Mouse (Mus musculus) megakaryocyte, embryonic 14.5 days (primary cell): ENCODE results near the gene Tlr8. TPM values are rescaled to one million over a fixed set of nuclear protein-coding genes. Genes with fewer than 3 reads are reported as not detected.

Experiments
- H3K27me3 ChIP-seq: replicated peaks from 2 replicates; pipeline ENCODE3; 2012; ENCODE audit warnings: inconsistent platforms
- H3K36me3 ChIP-seq: replicated peaks from 2 replicates; pipeline ENCODE3; 2012; ENCODE audit warnings: low read length, inconsistent platforms, mixed read lengths
- H3K4me1 ChIP-seq: 2 replicates; pipeline ENCODE4 v1.6.1; 2012; ENCODE audit warnings: inconsistent platforms
- H3K4me3 ChIP-seq: replicated peaks from 2 replicates; pipeline ENCODE3; 2012; ENCODE audit warnings: moderate library complexity, mild to moderate bottlenecking, inconsistent platforms
- H3K9me3 ChIP-seq: 2 replicates; pipeline ENCODE4 v1.6.1; 2012; ENCODE audit warnings: inconsistent platforms
- FLI1 ChIP-seq: IDR thresholded peaks from 2 replicates; pipeline ENCODE4 v1.6.1; 2012; ENCODE audit warnings: low read length, inconsistent platforms, mixed read lengths
- GATA1 ChIP-seq: IDR thresholded peaks from 3 replicates; pipeline ENCODE4 v1.6.1; 2012; ENCODE audit warnings: mixed read lengths, low read length, inconsistent platforms, borderline replicate concordance
- polyA plus RNA-seq: library from polyadenylated mRNA; stranded (reverse); fragments of >175 nt; gene quantifications from 2 replicates; pipeline ENCODE4 v1.2.3, GENCODE M21; 2012; ENCODE audit warnings: low replicate concordance; ENCODE audit not compliant: insufficient read depth

Gene Tlr8
- polyA plus RNA-seq, 1 experiment: 0.88 TPM

DNA sequence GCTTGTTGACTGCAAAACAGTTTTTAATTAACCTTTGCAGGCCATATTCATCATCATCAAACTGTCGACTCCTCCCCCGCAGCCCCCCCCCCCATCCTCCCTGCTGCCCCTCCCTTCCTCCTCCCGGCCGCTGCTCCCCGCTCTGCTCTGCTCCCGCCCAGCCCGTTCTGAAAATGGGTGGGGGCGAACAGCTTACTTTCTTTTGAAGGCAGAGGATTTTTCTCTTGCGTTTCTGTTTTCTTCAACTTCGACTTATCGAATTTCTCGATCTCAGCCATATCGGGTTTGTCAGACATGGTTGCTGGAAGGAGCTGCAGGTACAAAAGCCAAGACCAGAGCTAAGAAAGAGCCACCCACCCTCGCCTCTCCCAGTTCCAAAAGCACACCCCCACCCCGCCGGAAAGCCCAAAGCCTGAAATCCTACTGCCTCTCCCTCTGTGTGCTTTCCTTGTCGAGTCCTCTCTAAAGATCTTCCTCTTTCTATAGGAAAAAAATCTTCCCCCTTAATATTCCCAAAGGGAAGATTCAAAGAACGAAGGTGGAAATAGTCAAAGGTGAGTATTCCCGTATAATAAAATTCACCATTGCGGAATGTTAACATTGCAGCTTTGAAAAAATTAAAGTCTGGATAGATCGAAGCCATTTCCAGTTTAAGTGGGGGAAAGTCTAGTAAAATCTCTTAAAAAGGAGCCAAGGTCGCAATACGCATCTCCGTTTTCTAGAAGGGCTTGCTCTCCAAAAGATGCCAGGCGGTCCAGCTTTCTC, 56.2 kb downstream of the Tlr8 start:
- TF ChIP-seq GATA1: no peak
- TF ChIP-seq FLI1: no peak
- Histone ChIP-seq H3K27me3 (peaks cover 5% of the 10 kb centered on the region), H3K9me3 (no peaks in the 10 kb centered on the region), H3K4me3 (peak overlapping the region; percentile 94), H3K4me1 (peaks cover 50% of the 10 kb centered on the region), H3K36me3 (peaks cover 16% of the 10 kb centered on the region)

GRCm38 (mm10) chrX:167205813-167206520, 58.2 kb downstream of the Tlr8 start:
- Histone ChIP-seq H3K27me3 (peaks cover 5% of the 10 kb centered on the region), H3K4me1 (peaks cover 48% of the 10 kb centered on the region), H3K36me3 (peaks cover 16% of the 10 kb centered on the region), H3K9me3 (no peaks in the 10 kb centered on the region), H3K4me3 (peak overlapping the region; percentile 94)
- no peak for TF ChIP-seq FLI1
- TF ChIP-seq GATA1: no peak

DNA sequence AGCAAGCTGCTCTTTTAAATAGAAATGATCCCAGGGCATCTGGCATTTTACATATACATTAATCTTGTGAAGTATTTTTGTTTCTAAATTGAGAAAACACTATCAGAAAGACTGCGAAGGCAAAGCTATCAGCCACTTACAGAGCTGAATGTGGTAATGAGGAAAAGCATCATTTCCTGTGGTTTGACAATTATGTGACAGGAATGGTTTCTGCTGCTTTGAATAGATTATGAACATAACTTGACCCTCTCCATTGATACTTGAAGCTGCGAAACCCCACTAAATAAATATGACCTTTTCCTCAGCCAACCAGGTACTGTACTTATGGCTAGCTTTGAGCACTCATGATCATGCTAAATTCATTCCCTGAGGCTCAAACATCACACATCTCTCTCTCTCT, 62.8 kb downstream of the Tlr8 start:
- H3K9me3 ChIP-seq: no peaks in the 10 kb centered on the region
- TF ChIP-seq GATA1: no peak; the same call in 2 of the 3 replicates
- peak; percentile 60; the same call in 1 of the 2 replicates for TF ChIP-seq FLI1

GRCm38 (mm10) chrX:167195228-167195649, 68.9 kb downstream of the Tlr8 start:
- no peak for TF ChIP-seq FLI1
- H3K4me3 ChIP-seq: no peak overlapping the region
- H3K4me1 ChIP-seq: peaks cover 31% of the 10 kb centered on the region
- peaks cover 1% of the 10 kb centered on the region for H3K36me3 ChIP-seq
- peaks cover 9% of the 10 kb centered on the region for H3K9me3 ChIP-seq
- H3K27me3 ChIP-seq: peaks cover 2% of the 10 kb centered on the region

More for the DNA sequence above, 62.8 kb downstream of the Tlr8 start:
- no peaks in the 10 kb centered on the region for H3K27me3 ChIP-seq
- peaks cover 62% of the 10 kb centered on the region for H3K4me1 ChIP-seq
- peak overlapping the region; percentile 83 for H3K4me3 ChIP-seq
- peaks cover 2% of the 10 kb centered on the region for H3K36me3 ChIP-seq

Other genes with a start within 250 kb of the Tlr8 start
- gene Tmsb4x, start 55.0 kb downstream of the Tlr8 start, polyA plus RNA-seq: 91.6 and 827 TPM in 2 replicates
- gene Tlr7, start 66.2 kb upstream of the Tlr8 start, polyA plus RNA-seq: 0.39 TPM in 1 of 2 replicates, not detected in the other
- gene Prps2, start 118.4 kb upstream of the Tlr8 start, polyA plus RNA-seq: 4.6 and 23.8 TPM in 2 replicates